Mouse (Mus musculus) thymus, postnatal 10 days (tissue): Measurements from ENCODE around the gene Kcnip3.

Experiments used
- DNase-seq, 2 experiments: peaks; one replicate each; pipeline ENCODE4 v3.0.0; 2021; ENCODE audit warnings: low spot score in 2 of 2

Gene Kcnip3

DNA sequence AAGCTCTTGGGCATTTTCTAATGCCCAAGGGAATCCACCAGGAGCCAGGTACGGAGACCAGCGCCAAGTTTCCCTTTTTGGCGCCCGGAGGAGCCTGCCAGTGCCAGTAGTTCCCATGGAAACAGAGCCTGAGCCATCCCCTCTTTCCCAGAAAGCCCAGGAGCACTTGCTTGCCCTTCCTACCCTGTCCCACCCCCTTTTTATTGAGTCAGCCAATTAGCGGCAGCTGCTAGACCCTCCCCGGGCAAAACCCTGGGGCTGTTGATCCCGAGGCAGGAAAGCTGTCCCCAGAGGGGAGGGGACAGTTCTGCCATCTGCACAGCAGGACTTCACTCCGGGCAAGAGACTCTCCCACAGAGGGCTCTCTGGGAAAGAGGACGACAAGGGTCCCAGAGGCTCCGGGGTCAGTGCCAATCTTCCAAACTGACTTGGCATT, at the start of gene Kcnip3:
TSS of gene Kcnip3 (minus strand) at position 89 of the 436 bp plus-strand sequence.
- no peak for DNase-seq

DNA sequence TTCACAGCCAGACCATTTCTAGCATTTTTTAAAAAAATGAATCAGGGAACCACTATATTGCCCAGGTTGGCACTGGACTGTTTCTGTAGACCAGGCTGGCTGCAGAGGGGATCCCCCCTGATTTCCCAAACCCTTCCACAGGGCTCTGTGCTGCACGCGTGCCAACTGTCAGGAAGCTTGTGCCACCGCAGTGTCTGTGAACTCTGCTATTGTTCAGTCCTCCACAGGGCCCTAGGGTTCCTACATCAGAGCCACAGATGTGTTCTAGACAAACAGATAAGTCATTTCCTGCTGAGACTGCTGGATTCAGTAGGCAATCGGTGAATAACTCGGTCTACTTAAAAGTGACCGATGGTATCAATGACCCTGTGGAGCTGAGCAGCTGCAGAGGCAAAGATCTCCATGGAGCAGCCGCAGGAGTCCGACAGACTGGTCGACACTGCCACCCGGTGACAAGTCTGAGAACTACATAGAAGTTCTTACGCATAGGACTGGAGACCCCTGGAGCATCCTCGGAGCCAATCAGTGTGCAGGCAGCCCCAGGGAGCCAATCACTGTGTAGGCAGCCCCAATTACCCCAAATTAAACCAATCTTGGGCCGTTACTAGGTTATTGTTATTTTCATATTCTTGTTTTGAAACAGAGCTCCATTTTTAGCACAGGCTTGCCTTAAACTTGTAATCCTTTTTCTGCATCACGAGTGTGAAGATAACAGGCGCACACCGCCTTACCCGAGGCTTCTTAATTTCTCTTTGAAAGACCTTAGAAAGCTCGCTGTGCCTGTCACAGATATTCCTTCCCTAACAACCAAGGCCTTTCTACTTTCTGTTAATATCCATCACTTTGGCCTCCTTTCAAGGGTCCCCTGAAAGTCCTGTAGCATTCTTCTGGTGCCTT, 37.4 kb upstream of the Kcnip3 start:
- peak; percentile 84 to 89 for DNase-seq

GRCm38 (mm10) chr2:127551078-127551477, 29.2 kb upstream of the Kcnip3 start:
- no peak for DNase-seq

DNA sequence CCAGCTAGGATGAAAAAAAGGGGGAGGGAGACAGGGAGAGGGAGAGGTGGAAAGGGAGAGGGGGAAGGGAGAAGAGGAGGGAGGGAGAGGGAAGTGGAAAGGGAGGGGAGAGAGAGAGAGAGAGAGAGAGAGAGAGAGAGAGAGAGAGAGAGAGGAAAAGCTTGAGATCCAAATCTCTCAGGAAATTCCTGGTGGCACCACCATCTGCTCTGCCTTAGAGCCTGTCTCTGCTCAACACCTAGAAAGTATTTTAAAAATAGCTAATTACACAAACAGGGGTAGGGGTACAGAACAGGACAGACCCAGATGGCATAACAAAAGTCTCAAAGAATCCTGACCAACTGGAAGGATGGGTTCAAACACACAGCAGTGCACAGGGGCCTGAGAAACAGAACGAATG, 28.6 kb upstream of the Kcnip3 start:
- DNase-seq = no peak

DNA sequence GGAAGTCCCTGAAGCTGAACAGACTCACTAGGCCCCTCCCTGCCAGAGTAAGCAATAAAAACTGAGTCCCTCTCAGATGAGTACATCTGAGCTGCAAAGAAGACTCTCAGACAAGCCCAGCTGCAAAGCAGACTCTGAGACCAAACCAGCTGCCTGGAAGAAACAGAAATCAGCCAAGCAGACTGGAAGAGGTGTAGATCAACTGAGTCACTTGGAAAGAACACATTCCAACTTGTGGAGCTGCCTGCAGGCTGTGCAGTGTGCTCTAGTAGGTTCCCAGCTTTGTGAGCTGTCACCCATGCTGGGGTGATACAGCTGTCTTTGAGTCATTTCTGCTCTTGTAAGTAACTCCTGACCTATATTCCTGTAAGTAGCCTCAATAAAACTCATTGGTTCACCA, 27.8 kb upstream of the Kcnip3 start:
- DNase-seq = no peak

DNA sequence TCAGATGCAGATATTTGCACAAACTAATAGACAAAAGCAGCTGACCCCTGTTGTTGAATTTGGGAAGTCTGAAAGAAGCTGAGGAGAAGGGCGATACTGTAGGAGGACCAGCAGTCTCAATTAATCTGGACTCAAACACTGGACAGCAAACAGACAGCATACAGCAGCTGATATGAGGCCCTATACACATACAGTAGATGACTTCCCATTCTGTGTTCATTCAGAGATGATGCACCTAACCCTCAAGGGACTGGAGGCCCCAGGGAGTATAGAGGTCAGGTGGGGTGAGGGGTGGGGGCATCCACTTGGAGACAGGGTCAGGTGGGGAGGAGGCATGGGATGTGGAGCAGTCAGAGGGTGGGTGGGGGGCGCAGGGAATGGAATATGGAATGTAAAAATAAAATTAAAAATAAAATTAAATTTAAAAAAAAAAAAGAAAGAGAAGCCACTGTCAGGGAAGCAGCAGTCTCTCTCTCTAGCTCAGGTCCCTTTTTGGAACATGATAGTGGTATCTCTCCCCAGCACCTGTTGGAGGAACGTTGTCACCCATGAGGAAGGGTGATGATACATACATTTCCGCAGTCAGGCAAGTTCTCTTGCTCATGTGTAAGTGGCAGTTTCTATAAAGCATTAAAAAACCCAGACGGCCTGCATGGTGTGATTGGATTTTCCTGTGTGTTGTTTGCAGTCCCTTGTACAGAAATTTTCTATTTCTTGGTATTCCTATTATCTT, 26.6 kb upstream of the Kcnip3 start:
- DNase-seq = no peak

- no peak for DNase-seq
These were observed 19.8 kb upstream of the Kcnip3 start for GRCm38 (mm10) chr2:127541697-127542096.

- DNase-seq = no peak
These were observed 19.3 kb upstream of the Kcnip3 start, which contains the start of gene Prom2 for GRCm38 (mm10) chr2:127541185-127541584. Gene Prom2, minus strand, starts transcription at chr2:127541467.

DNA sequence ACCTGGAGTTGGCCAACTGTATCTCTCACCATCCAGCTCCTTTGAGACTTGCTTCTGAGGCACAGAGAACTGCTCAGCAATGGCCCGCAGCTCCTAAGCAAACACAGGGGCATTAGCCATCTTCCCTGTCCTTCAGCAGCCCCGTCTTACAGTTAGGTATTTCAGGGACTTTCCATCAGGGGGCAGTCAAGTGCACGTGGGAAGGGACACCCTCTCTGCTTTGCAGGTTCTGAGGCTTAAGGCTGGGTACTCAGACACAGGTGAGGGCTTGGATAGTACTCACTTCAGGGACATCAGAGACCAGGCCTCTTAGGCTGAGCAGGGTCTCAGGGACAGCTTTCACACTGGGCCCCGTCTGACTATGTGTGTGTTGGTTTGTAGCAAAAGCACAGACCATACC, 17.6 kb upstream of the Kcnip3 start:
- DNase-seq = peak in 1 of 2 experiments; percentile 33

DNA sequence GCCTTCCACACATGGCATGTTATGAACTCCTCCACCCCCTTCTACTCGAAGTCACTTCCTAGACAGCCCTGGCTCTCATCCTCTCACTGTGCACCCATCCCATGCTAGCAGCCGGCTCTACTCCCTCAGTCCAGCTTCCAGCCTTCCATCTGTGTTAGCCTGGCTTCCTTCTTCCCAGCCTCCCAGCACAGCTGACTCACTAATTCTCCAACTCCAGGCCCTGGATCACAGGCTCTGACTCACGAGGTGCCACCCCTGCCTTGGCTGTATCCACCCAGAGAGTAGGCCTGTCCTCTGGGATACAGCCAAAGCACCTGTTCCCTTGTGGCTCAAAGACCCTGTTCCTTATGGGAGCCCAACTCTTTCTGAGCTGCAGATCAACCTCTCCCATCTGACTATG, 15.7 kb upstream of the Kcnip3 start:
- no peak for DNase-seq

GRCm38 (mm10) chr2:127535363-127535762, 13.5 kb upstream of the Kcnip3 start:
- no peak for DNase-seq

DNA sequence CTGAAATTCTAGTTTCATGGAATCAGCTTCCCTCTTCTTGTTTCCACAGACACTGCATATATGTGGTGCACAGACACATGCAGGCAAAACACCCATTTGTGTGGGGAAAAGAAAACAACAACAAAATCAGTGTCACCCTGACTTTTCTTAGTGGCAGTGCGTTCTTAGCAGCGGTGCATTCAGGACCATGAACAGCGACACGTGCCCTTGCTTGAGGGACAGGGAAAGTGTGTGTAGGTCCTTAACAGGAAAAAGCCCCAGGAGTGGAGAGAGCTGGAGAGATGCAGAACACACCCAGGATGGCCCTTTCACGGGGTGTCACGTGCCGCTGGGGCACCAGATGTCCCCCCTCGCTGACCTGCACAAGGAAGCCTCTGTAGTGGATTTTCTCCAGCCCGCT, 10.5 kb upstream of the Kcnip3 start:
- no peak for DNase-seq

DNA sequence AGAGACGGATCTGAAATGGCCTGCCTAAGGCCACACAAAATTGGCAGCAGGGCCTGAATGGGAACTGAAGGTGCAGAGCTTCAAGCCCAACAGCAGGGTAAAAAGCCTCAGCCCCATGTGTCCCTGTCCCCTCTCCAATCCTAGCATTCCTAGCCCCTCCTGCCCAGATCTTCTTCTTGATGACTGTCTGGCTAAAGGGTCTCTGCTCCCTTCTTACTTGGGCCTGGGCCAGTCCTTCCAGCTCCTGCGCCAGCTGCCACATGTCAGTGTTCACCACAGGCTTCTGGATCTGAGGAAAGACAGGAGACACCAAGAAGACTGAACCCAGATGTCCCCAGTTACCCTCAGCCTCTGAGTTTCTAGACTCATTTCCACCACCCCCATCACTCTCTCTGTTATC, 9.7 kb upstream of the Kcnip3 start:
- no peak for DNase-seq

DNA sequence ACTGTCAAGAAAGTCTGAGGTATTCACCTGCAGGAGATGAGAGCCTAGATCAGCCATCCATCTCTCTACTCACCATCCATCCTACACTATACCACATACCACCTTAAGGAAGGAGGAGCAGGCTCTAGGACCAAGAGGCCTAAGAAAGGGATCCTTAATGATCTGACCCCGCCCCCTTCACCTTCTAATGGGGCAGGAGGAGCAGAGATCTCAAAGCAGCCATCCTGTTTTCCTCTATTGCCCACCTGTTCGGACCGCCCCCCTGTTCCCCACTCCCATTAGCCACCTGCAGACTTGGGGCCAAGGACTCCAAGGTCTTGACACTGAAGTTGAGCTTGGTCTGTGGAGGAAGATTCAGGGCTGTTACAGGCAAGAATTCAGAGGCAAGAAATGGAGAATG, 8.5 kb upstream of the Kcnip3 start:
- no peak for DNase-seq

DNA sequence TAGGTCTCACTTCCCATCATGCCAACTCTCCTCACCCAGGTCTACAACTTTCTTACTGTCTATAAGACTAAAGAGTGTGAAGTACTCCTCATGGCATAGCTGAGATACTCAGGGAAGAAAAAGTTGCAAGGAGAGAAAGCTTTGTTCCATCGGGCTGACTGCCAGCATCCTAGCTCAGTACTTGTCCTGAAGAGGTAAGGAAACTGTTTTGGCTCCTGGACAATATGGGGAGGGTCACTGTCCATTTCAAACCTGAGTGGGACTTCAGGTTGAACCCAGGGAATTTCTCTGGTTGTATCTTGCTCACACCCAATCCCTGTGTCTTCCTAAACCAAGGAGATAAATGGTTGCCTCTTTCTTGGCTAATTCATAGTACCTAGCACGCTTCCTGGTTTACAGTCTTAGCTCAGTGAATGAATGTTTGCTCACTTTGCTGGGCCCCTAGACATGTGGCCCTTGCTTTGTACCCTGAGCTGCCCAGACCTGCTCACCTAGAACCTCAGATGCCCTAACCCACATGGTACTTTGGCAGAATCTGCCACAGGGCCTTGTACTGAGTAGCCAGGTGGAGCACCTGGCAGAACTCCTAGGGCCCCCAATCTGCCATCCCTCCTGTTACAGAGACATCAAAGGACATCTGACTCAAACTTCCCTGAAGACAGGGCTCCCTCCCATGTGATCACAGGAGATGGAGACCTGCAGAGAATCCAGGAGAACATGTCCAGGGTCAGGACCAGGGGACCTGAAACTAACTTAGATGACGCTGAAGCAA, 3.3 kb upstream of the Kcnip3 start:
- DNase-seq = no peak

DNA sequence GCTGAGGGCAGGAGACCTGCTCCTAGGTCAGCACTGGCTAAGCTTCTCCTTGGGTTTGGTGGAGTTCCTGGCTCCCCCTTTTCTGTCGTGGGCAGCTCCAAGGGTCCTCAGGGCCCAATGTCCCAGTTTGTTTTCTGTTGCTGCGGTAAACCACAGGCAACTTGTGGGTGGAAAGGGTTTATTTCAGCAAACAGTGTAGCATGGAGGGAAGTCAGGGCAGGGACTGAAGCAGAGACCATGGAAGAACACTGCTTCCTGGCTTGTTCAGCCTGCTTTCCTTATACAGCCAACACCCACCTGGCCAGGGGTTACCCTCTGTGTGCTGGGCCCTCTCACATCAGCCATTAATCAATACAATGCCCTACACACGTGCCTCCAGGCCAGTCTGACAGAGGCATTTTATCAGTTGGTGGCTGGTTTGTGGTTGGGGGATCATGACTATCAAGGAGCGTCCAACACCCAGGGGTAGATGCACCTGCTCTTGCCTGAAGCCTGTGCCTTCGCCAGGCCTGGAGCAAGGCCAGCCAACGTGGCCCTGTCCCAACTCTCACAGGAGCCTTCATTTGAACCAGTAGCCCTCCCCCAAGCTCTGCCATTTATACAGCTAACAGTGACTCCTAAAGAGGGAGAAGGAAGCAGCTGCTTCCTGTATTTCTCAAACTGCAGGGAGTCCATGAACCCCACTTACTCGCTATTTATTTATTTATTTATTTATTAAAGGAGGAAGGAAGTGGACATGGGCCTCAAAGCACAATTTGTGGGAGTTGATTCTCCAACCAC, 2.2 kb upstream of the Kcnip3 start:
- DNase-seq = no peak

DNA sequence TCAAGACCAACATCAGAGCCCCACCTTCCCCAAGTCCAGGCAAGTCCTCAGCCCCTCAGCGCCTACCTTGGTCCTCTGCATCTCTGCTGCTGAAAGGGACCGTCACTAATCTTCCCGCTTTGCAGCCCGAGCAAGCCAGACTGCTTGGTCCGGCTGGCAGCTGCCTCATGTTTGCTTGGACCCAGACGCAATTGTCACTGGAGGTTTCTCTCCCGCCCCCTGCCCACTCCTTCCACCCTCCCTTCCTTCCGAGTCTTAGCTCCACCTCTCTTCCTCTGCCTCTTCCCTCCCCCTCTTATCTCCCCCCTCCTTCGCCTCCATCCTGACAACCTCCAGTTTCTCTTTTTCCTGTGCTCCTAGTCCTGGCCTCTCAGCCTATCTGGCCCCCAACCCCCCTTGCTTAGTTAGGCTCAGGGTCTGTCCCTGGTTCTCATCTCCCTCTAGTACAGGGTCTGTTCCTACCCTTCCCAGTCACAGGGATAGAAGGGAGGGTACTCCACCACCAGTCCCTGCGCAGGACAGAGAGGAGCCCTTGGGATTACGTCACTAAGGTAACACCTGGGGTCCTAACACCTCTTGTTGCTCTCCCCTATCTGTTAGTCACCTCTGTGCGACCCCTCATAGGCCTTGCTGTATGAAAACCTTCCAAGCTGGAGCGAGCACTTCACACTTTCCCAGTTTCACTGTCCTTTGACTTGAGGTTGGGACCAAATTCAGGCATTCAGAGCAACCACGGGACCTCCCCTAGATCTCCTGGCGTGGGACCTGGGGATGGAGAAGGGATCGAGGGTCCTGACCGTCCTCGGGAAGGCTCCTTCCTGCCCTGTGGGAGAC, 505 bp downstream of the Kcnip3 start:
- DNase-seq = no peak

GRCm38 (mm10) chr2:127520123-127520522, 1.8 kb downstream of the Kcnip3 start:
- DNase-seq = no peak

- DNase-seq = no peak
These were observed 2.6 kb downstream of the Kcnip3 start for GRCm38 (mm10) chr2:127519308-127519707.

DNA sequence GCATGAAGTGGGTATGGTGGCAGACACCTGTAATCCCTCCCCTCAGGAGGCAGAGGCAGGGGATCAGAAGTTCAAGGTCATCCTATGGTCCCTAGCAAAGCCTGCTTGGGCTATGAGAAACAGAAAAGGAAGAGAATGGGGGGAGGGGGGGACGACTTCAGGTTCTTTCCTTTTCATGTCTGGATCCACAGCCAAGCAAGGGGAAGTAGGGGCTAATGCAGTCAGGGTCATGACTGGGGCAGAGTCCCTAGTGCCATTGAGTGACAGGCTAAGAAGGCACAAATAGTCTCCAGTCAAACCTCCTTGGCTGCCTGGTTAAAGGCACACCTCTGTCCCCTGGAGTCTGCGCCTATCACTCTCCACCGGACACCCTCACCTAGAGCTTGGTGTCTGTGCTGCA, 3.1 kb downstream of the Kcnip3 start:
- DNase-seq = no peak
